Mouse (Mus musculus) kidney, adult 10 weeks (tissue): ENCODE results near the gene Cyp2a4. TPM values are rescaled to one million over a fixed set of nuclear protein-coding genes. Genes with fewer than 3 reads are reported as not detected.

ENCODE experiments used
- polyA plus RNA-seq: library from polyadenylated mRNA; stranded (reverse); fragments of 350-450 nt; fragmentation: Illumina TruSeq; extraction: RNeasy Lipid Tissue Mini Kit (QIAGEN cat#74804); gene quantifications from one replicate; pipeline ENCODE4 v1.2.3, GENCODE M21; 2014; ENCODE audit warnings: low read depth, low replicate concordance

The Cyp2a4 gene
- polyA plus RNA-seq = 144 TPM

GRCm38 (mm10) chr7:26306926-26307325, at the start of gene Cyp2a4:
Gene Cyp2a4, plus strand, starts transcription at chr7:26307169.

GRCm38 (mm10) chr7:26260034-26260433, 46.9 kb upstream of the Cyp2a4 start, which contains the start of gene Vmn1r184:
Gene Vmn1r184, plus strand, starts transcription at chr7:26260334.

Other genes with a start within 250 kb of the Cyp2a4 start
- gene Cyp2b13, start 245.7 kb upstream of the Cyp2a4 start, polyA plus RNA-seq = not detected
- gene Cyp2b9, start 133.8 kb upstream of the Cyp2a4 start, polyA plus RNA-seq = not detected
- not detected for gene Vmn1r184, start 46.8 kb upstream of the Cyp2a4 start, polyA plus RNA-seq
- gene Nlrp9c, start 96.5 kb downstream of the Cyp2a4 start, polyA plus RNA-seq = not detected
- not detected for gene Nlrp4a, start 127.9 kb downstream of the Cyp2a4 start, polyA plus RNA-seq
- not detected for gene Nlrp9a, start 227.9 kb downstream of the Cyp2a4 start, polyA plus RNA-seq